Mouse (Mus musculus) embryo, embryonic 11 days (tissue): ENCODE data around the gene Emg1.

ENCODE experiments used
- DNase-seq: peaks from one replicate; pipeline ENCODE4 v3.0.0-alpha.2; 2015

The Emg1 gene

GRCm38 (mm10) chr6:124674591-124674990 is 37.4 kb downstream of the Emg1 start:
- DNase-seq = no peak

GRCm38 (mm10) chr6:124673619-124674018 is 38.4 kb downstream of the Emg1 start:
- DNase-seq = no peak

GRCm38 (mm10) chr6:124672100-124672499 is 39.9 kb downstream of the Emg1 start:
- no peak for DNase-seq

GRCm38 (mm10) chr6:124670281-124670900 is 41.6 kb downstream of the Emg1 start:
- DNase-seq = no peak

- DNase-seq = no peak
Observed at GRCm38 (mm10) chr6:124669234-124669859, 42.6 kb downstream of the Emg1 start.

- no peak for DNase-seq
Observed at GRCm38 (mm10) chr6:124665011-124665410, 47.0 kb downstream of the Emg1 start.

- no peak for DNase-seq
Observed at GRCm38 (mm10) chr6:124664256-124664655, 47.7 kb downstream of the Emg1 start.

GRCm38 (mm10) chr6:124663424-124663795 is 48.6 kb downstream of the Emg1 start:
- no peak for DNase-seq

- peak; percentile 99 for DNase-seq
Observed at GRCm38 (mm10) chr6:124662477-124663423, 49.2 kb downstream of the Emg1 start, which contains the start of gene Lpcat3. TSS of gene Lpcat3 (plus strand) at chr6:124663027.

GRCm38 (mm10) chr6:124661995-124662394 is 50.0 kb downstream of the Emg1 start:
- DNase-seq = no peak

GRCm38 (mm10) chr6:124661156-124661806 is 50.7 kb downstream of the Emg1 start:
- no peak for DNase-seq

GRCm38 (mm10) chr6:124658067-124658466 is 53.9 kb downstream of the Emg1 start:
- DNase-seq = no peak

GRCm38 (mm10) chr6:124655893-124656292 is 56.1 kb downstream of the Emg1 start:
- peak; percentile 10 for DNase-seq
